Mouse (Mus musculus): Measurements from ENCODE around the gene Dcaf15.

Dcaf15 gene

GRCm38 (mm10) chr8:84101476-84102270 lies 2.9 kb downstream of the Dcaf15 start:
- DNase-seq (ENCODE audit: low read depth, low spot score), result no peak

GRCm38 (mm10) chr8:84098376-84098775 lies 6.2 kb downstream of the Dcaf15 start:
- no peak for DNase-seq (ENCODE audit: low read depth, low spot score)

GRCm38 (mm10) chr8:84096061-84096460 lies 8.5 kb downstream of the Dcaf15 start:
- DNase-seq (ENCODE audit: low read depth, low spot score), result no peak

GRCm38 (mm10) chr8:84090585-84090984 lies 14.0 kb downstream of the Dcaf15 start:
- no peak for DNase-seq (ENCODE audit: low read depth, low spot score)

GRCm38 (mm10) chr8:84089277-84089676 lies 15.3 kb downstream of the Dcaf15 start:
- no peak for DNase-seq (ENCODE audit: low read depth, low spot score)

- no peak for DNase-seq (ENCODE audit: low read depth, low spot score)
These were observed 16.7 kb downstream of the Dcaf15 start for GRCm38 (mm10) chr8:84087821-84088220.

- DNase-seq (ENCODE audit: low read depth, low spot score), result no peak
These were observed 17.4 kb downstream of the Dcaf15 start for GRCm38 (mm10) chr8:84087156-84087555.

GRCm38 (mm10) chr8:84084341-84085115 lies 20.0 kb downstream of the Dcaf15 start:
- no peak for DNase-seq (ENCODE audit: low read depth, low spot score)

- peak; percentile 49 for DNase-seq (ENCODE audit: low read depth, low spot score)
These were observed 20.7 kb downstream of the Dcaf15 start for GRCm38 (mm10) chr8:84083829-84084241.

- DNase-seq (ENCODE audit: low read depth, low spot score), result no peak
These were observed 25.4 kb downstream of the Dcaf15 start for GRCm38 (mm10) chr8:84079206-84079605.

GRCm38 (mm10) chr8:84076849-84077248 lies 27.7 kb downstream of the Dcaf15 start:
- DNase-seq (ENCODE audit: low read depth, low spot score), result no peak

GRCm38 (mm10) chr8:84076412-84076811 lies 28.2 kb downstream of the Dcaf15 start:
- no peak for DNase-seq (ENCODE audit: low read depth, low spot score)

- no peak for DNase-seq (ENCODE audit: low read depth, low spot score)
These were observed 31.2 kb downstream of the Dcaf15 start for GRCm38 (mm10) chr8:84073230-84073976.

GRCm38 (mm10) chr8:84072321-84072720 lies 32.2 kb downstream of the Dcaf15 start:
- no peak for DNase-seq (ENCODE audit: low read depth, low spot score)

- DNase-seq (ENCODE audit: low read depth, low spot score), result no peak
These were observed 32.6 kb downstream of the Dcaf15 start for GRCm38 (mm10) chr8:84071921-84072320.

- DNase-seq (ENCODE audit: low read depth, low spot score), result no peak
These were observed 33.9 kb downstream of the Dcaf15 start for GRCm38 (mm10) chr8:84070667-84071066.

GRCm38 (mm10) chr8:84070241-84070640 lies 34.3 kb downstream of the Dcaf15 start:
- no peak for DNase-seq (ENCODE audit: low read depth, low spot score)

GRCm38 (mm10) chr8:84069750-84070149 lies 34.8 kb downstream of the Dcaf15 start:
- DNase-seq (ENCODE audit: low read depth, low spot score), result no peak

- DNase-seq (ENCODE audit: low read depth, low spot score), result no peak
These were observed 35.4 kb downstream of the Dcaf15 start for GRCm38 (mm10) chr8:84069169-84069568.

GRCm38 (mm10) chr8:84068316-84069035 lies 36.1 kb downstream of the Dcaf15 start:
- no peak for DNase-seq (ENCODE audit: low read depth, low spot score)

GRCm38 (mm10) chr8:84067911-84068310 lies 36.7 kb downstream of the Dcaf15 start:
- no peak for DNase-seq (ENCODE audit: low read depth, low spot score)
